Mouse (Mus musculus): ENCODE data around the gene Gpr155.

DNA sequence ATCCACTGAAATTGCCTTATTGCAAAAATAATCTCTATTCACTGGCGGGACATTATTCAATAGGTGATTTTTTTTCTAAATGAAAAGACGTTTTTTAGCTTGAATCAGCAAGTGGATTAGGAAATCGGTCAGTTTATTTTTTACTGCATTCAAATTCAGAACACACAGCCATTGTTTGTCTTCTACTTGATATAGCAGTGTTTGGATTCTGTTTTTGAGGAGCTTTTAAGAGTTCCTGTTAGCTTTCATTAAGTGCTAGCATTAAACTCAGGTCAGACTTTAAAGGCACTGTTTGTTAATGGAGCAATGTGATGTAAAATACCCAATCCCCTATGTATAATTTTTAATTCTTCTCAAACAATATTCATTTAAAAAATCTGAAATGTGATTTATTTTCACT lies 87.5 kb downstream of the Gpr155 start:
- TF ChIP-seq EP300 (IDR thresholded peaks at IDR 0.05; ENCODE audit: low read depth) = no peak
- no peak for TF ChIP-seq CTCF (IDR thresholded peaks at IDR 0.05; ENCODE audit: low read depth)
